27 mouse cellular contexts compared by ENCODE assay signal in genomic region chr15:99042334-99042733, GRCm38 (mm10). TPM values are rescaled to one million over a fixed set of nuclear protein-coding genes. Genes with fewer than 3 reads are reported as not detected.
DNase-seq lines count a peak whose midpoint lies in the region; ATAC-seq and TF ChIP-seq lines count a peak whose summit lies in the region.
"Had no signal": no experiment of that assay in that cellular context is flagged by ENCODE, and none has a peak within 500 bp of the region (broad histone marks: within the 10 kb centered on the region; RNA-seq: fewer than 3 reads in every experiment).

No protein-coding gene starts in this region.

- TF ChIP-seq POLR2A in liver, adult 2 months (IDR thresholded peaks at IDR 0.05; ENCODE audit: extremely low read depth, insufficient read depth, low read length), result no peak

- no peaks in the 10 kb centered on the region; the same call in 1 of the 2 replicates for H3K36me3 ChIP-seq in liver, adult 2 months (ENCODE audit: control insufficient read depth, insufficient read depth, low read length)
- H3K36me3 ChIP-seq in liver, embryonic 15.5 days (replicated peaks), result peaks cover 18% of the 10 kb centered on the region
- H3K36me3 ChIP-seq in forebrain, embryonic 10.5 days (replicated peaks), result peaks cover 14% of the 10 kb centered on the region
- H3K36me3 ChIP-seq: heart, embryonic 15.5 days; hindbrain, embryonic 13.5 days had no signal

- peaks cover 35% of the 10 kb centered on the region for H3K4me1 ChIP-seq in liver, adult 2 months (ENCODE audit: control insufficient read depth, insufficient read depth, low read length)
- peaks cover 25% of the 10 kb centered on the region for H3K4me1 ChIP-seq in liver, embryonic 15.5 days (replicated peaks)
- H3K4me1 ChIP-seq in forebrain, embryonic 10.5 days, result peaks cover 19% of the 10 kb centered on the region

- DNase-seq in adrenal gland, postnatal 10 days, result peak; percentile 39
- no peak for DNase-seq in adrenal gland, postnatal 14 days
- peak; percentile 98 for DNase-seq in liver, adult 2 months (ENCODE audit: extremely low read depth, low read depth, low spot score)
- no peak for DNase-seq in liver
- no peak for DNase-seq in forebrain, embryonic 10.5 days (ENCODE audit: extremely low spot score, low spot score)
- DNase-seq in ovary, postnatal 14 days (ENCODE audit: low spot score), result no peak
- DNase-seq: cerebellum, adult 18-20 months; cerebellum, adult 9-10 months; cerebellum, postnatal 14 days; forebrain, postnatal 0 days; gastrocnemius, adult 2 months; gastrocnemius, postnatal 25 days; heart, adult 18-20 months; heart, postnatal 10 days; heart, postnatal 36 days had no signal

- H3K4me2 ChIP-seq in liver, embryonic 15.5 days, result no peak overlapping the region
- H3K4me2 ChIP-seq: heart, embryonic 12.5 days; heart, embryonic 15.5 days; hindbrain, embryonic 13.5 days; intestine, embryonic 15.5 days had no signal

- no peaks in the 10 kb centered on the region for H3K79me2 ChIP-seq in liver, adult 2 months (ENCODE audit: control insufficient read depth, insufficient read depth, low read length)

- ATAC-seq in liver, embryonic 15.5 days (ENCODE audit: insufficient read depth), result peak; percentile 32; the same call in 1 of the 2 replicates
- ATAC-seq: CD4-positive, CD25-positive, alpha-beta regulatory T cell, adult 4 months; forebrain, embryonic 14.5 days; forebrain, postnatal 0 days; hindbrain, embryonic 16.5 days; intestine, embryonic 15.5 days had no signal

- H3K4me3 ChIP-seq in liver, adult 2 months (ENCODE audit: insufficient read depth, low read depth, low read length), result no peak overlapping the region
- H3K4me3 ChIP-seq in liver, embryonic 15.5 days (replicated peaks), result no peak overlapping the region
- H3K4me3 ChIP-seq in forebrain, embryonic 10.5 days, result no peak overlapping the region
- H3K4me3 ChIP-seq: gastrocnemius, adult 2 months; heart, embryonic 12.5 days; heart, embryonic 15.5 days; hindbrain, embryonic 10.5 days; hindbrain, embryonic 13.5 days; intestine, embryonic 15.5 days had no signal

- no peak for TF ChIP-seq CTCF in liver, adult 2 months (IDR thresholded peaks at IDR 0.05; ENCODE audit: low read depth, low read length)

- no peaks in the 10 kb centered on the region for H3K9me3 ChIP-seq in liver, embryonic 15.5 days (replicated peaks)
- no peaks in the 10 kb centered on the region for H3K9me3 ChIP-seq in forebrain, embryonic 10.5 days
- H3K9me3 ChIP-seq: heart, embryonic 12.5 days; heart, embryonic 15.5 days; hindbrain, embryonic 10.5 days; hindbrain, embryonic 13.5 days; intestine, embryonic 15.5 days had no signal

- 27% methylated on average over 5 of the region's 5 CpGs for WGBS in liver, adult 2 months
- WGBS in liver, embryonic 15.5 days (ENCODE audit: insufficient replicate concordance), result 64% methylated on average over 5 of the region's 5 CpGs
- WGBS in forebrain, embryonic 10.5 days, result 86% methylated on average over 5 of the region's 5 CpGs

- H3K27ac ChIP-seq in liver, adult 2 months (replicated peaks; ENCODE audit: insufficient read depth, low read depth, low read length), result peak overlapping the region; percentile 43
- H3K27ac ChIP-seq in liver, embryonic 15.5 days (replicated peaks), result no peak overlapping the region
- H3K27ac ChIP-seq in forebrain, embryonic 10.5 days, result no peak overlapping the region
- H3K27ac ChIP-seq: gastrocnemius, adult 2 months; heart, embryonic 15.5 days; hindbrain, embryonic 13.5 days; intestine, embryonic 15.5 days had no signal

- H3K9ac ChIP-seq in liver, adult 2 months (ENCODE audit: low read depth, low read length), result no peak overlapping the region
- H3K9ac ChIP-seq in liver, embryonic 15.5 days, result no peak overlapping the region
- H3K9ac ChIP-seq: forebrain, postnatal 0 days; heart, embryonic 12.5 days; heart, embryonic 15.5 days; intestine, embryonic 15.5 days had no signal

- H3K27me3 ChIP-seq in liver, adult 2 months (ENCODE audit: control insufficient read depth, insufficient read depth, low read length), result no peaks in the 10 kb centered on the region
- H3K27me3 ChIP-seq in liver, embryonic 15.5 days, result peaks cover 16% of the 10 kb centered on the region; the same call in 1 of the 2 replicates
- H3K27me3 ChIP-seq in forebrain, embryonic 10.5 days (ENCODE audit: poor library complexity, severe bottlenecking), result peaks cover 22% of the 10 kb centered on the region; the same call in 1 of the 2 replicates
- H3K27me3 ChIP-seq: intestine, embryonic 15.5 days had no signal

RNA-seq across cellular contexts. Expression of gene Prph, which starts 12.6 kb away (rescaled TPM):
- total RNA-seq in adrenal gland, postnatal 10 days (2021), result 10 to 100 TPM; 24.0 to 59.0 TPM
- 6.5 and 25.2 TPM in 2 replicates for total RNA-seq in adrenal gland, postnatal 14 days (2021)
- total RNA-seq in liver, adult 2 months (2014; rRNA removed), result 0.07 and 0.09 TPM in 2 replicates
- 0.09 and 0.39 TPM in 2 replicates for polyA plus RNA-seq in liver, adult 2 months (2012; rRNA removed)
- polyA plus RNA-seq in liver, embryonic 15.5 days (2015; fragmentation: Nextera tagmentation; extraction: Ambion mirVana), result 0.83 and 1.2 TPM in 2 replicates
- 0.20 and 0.33 TPM in 2 replicates for polyA plus RNA-seq in forebrain, embryonic 10.5 days (2016; fragmentation: Nextera tagmentation; extraction: Ambion mirVana)
- total RNA-seq: MEL had no signal
- polyA plus RNA-seq: CD4-positive, CD25-positive, alpha-beta regulatory T cell, adult 4 months had no signal

RNA-seq across cellular contexts. Expression of gene Tuba1c, which starts 12.6 kb away (rescaled TPM):
- total RNA-seq in adrenal gland, postnatal 10 days (2021), result 100 to 1,000 TPM; 144 to 176 TPM
- total RNA-seq in adrenal gland, postnatal 14 days (2021), result 200 and 223 TPM in 2 replicates
- 60.9 and 85.4 TPM in 2 replicates for total RNA-seq in liver, adult 2 months (2014; rRNA removed)
- polyA plus RNA-seq in liver, adult 2 months (2012; rRNA removed), result 281 and 339 TPM in 2 replicates
- 271 and 291 TPM in 2 replicates for polyA plus RNA-seq in liver, embryonic 15.5 days (2015; fragmentation: Nextera tagmentation; extraction: Ambion mirVana)
- polyA plus RNA-seq in forebrain, embryonic 10.5 days (2016; fragmentation: Nextera tagmentation; extraction: Ambion mirVana), result 160 and 171 TPM in 2 replicates

RNA-seq across cellular contexts. Expression of gene Troap, which starts 32.0 kb away (rescaled TPM):
- total RNA-seq in adrenal gland, postnatal 10 days (2021), result 1 to 10 TPM; 8.2 to 9.8 TPM
- 6.3 and 6.9 TPM in 2 replicates for total RNA-seq in adrenal gland, postnatal 14 days (2021)
- 0.34 TPM in 1 of 2 replicates, not detected in the other for total RNA-seq in liver, adult 2 months (2014; rRNA removed)
- not detected in 2 replicates for polyA plus RNA-seq in liver, adult 2 months (2012; rRNA removed)
- 14.6 and 15.9 TPM in 2 replicates for polyA plus RNA-seq in liver, embryonic 15.5 days (2015; fragmentation: Nextera tagmentation; extraction: Ambion mirVana)
- polyA plus RNA-seq in forebrain, embryonic 10.5 days (2016; fragmentation: Nextera tagmentation; extraction: Ambion mirVana), result 51.1 and 53.1 TPM in 2 replicates
- total RNA-seq: gastrocnemius, adult 2 months had no signal

RNA-seq across cellular contexts. Expression of gene C1ql4, which starts 45.3 kb away (rescaled TPM):
- total RNA-seq in adrenal gland, postnatal 10 days (2021), result under 1 TPM in 1 of 2 experiments, not detected in 1; 0.18 TPM
- total RNA-seq in adrenal gland, postnatal 14 days (2021), result not detected in 2 replicates
- not detected in 2 replicates for total RNA-seq in liver, adult 2 months (2014; rRNA removed)
- polyA plus RNA-seq in liver, adult 2 months (2012; rRNA removed), result 0.10 and 0.11 TPM in 2 replicates
- not detected in 2 replicates for polyA plus RNA-seq in liver, embryonic 15.5 days (2015; fragmentation: Nextera tagmentation; extraction: Ambion mirVana)
- 0.12 TPM in 1 of 2 replicates, not detected in the other for polyA plus RNA-seq in forebrain, embryonic 10.5 days (2016; fragmentation: Nextera tagmentation; extraction: Ambion mirVana)
- total RNA-seq: gastrocnemius, adult 2 months; gastrocnemius, postnatal 25 days; heart, adult 18-20 months; heart, postnatal 10 days; heart, postnatal 36 days had no signal
- polyA plus RNA-seq: CD4-positive, CD25-positive, alpha-beta regulatory T cell, adult 4 months; forebrain, embryonic 14.5 days; frontal cortex, adult 2 months had no signal

RNA-seq across cellular contexts. Expression of gene Dnajc22, which starts 50.6 kb away (rescaled TPM):
- 10 to 100 TPM; 15.0 to 21.8 TPM for total RNA-seq in adrenal gland, postnatal 10 days (2021)
- total RNA-seq in adrenal gland, postnatal 14 days (2021), result 7.1 and 13.9 TPM in 2 replicates
- 146 and 151 TPM in 2 replicates for total RNA-seq in liver, adult 2 months (2014; rRNA removed)
- 119 and 120 TPM in 2 replicates for polyA plus RNA-seq in liver, adult 2 months (2012; rRNA removed)
- 18.1 and 21.5 TPM in 2 replicates for polyA plus RNA-seq in liver, embryonic 15.5 days (2015; fragmentation: Nextera tagmentation; extraction: Ambion mirVana)
- polyA plus RNA-seq in forebrain, embryonic 10.5 days (2016; fragmentation: Nextera tagmentation; extraction: Ambion mirVana), result 1.0 and 1.2 TPM in 2 replicates
- total RNA-seq: gastrocnemius, adult 2 months had no signal
- polyA plus RNA-seq: CD4-positive, CD25-positive, alpha-beta regulatory T cell, adult 4 months; embryonic facial prominence, embryonic 14.5 days; frontal cortex, adult 2 months had no signal

Comparison
In these comparisons a context has a peak if more than half of its experiments do, and no peak if none do; other contexts are left out.
1. DNase-seq: peak in adrenal gland, postnatal 10 days (single experiment) and liver, adult 2 months (single experiment); none in adrenal gland, postnatal 14 days (single experiment), liver (single experiment), forebrain, embryonic 10.5 days (single experiment) and ovary, postnatal 14 days (single experiment).